Mouse (Mus musculus): Measurements from ENCODE around the gene Mapk14. TPM values are rescaled to one million over a fixed set of nuclear protein-coding genes. Genes with fewer than 3 reads are reported as not detected.
"Not testable (repeated sequence)": the region's sequence is repeated elsewhere in the genome, so short reads cannot be mapped to it uniquely, and the experiment has no call there.

Gene Mapk14
- polyA plus RNA-seq, 1 experiment from 2014 or later = 23.2 TPM

DNA sequence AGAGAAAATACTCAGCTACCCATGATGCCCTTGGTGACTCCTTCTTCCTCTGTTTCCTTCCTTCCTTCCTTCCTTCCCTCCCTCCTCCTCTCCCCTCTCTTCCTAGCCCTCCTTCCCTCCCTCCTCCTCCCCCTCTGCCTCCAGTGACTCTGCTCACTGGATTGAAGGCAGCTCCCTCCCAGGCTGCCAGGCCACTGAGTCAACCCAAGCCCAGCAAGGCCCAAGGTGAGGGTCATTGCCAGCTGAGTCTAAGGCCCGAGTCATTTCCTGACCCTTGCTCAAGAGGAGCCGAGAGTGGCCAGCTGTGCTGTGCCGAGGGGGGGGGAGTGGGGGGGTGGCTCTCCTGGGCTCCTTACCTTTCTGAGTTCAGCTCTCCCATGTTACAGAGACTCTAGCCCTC, 75.1 kb downstream of the Mapk14 start:
- H3K27ac ChIP-seq (ENCODE audit: low read length) = no peak overlapping the region
- H3K4me3 ChIP-seq (ENCODE audit: low read depth, low read length) = no peak overlapping the region
- no peak overlapping the region for H3K9ac ChIP-seq (ENCODE audit: low read depth, low read length)
- H3K4me1 ChIP-seq (ENCODE audit: control insufficient read depth, insufficient read depth, low read length) = peaks cover 14% of the 10 kb centered on the region
- WGBS = 68% methylated on average over 3 of the region's 3 CpGs
- peaks cover 26% of the 10 kb centered on the region for H3K27me3 ChIP-seq (ENCODE audit: control insufficient read depth, insufficient read depth, low read depth, low read length)
- no peaks in the 10 kb centered on the region for H3K9me3 ChIP-seq (replicated peaks; ENCODE audit: control insufficient read depth, low read length, poor library complexity, severe bottlenecking)
- H3K4me2 ChIP-seq (ENCODE audit: low read length) = no peak overlapping the region
- ATAC-seq = no peak
- H3K36me3 ChIP-seq (ENCODE audit: control insufficient read depth, insufficient read depth, low read length) = no peaks in the 10 kb centered on the region

DNA sequence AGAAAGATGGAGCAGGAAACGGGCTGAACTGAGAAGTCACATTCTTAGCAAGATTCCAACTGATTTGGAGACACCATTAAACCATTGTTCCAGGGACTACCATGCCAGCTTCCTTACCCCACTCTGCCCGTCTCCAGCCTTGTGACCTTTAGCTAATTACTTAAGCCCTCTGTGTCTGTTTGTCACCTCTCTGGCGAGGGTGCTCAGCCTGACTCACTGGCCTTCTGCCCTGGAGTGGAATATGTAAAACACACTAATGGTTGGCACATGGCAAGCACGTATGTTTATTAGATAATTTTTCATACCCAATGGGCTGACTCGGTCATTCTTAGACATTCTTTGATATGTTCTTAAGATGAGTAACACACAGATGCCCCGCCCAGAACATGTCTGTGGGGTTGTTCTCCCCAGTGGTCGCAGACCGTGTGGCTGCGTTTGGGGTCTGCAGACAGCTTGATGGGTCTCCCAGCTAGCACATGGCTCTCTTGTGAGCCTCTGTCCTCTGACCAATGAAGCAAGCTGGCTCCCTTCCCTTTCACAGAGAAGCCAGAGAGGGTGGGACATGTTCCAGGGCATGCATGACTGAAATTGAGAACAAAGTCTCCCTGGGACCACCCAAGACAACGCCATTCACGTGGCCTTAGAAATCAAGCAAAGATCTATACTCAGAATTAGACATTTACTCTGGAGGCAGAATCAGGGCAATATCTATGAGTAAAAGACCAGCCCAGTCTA, 75.8 kb downstream of the Mapk14 start:
- H3K4me2 ChIP-seq (ENCODE audit: low read length) = no peak overlapping the region
- peaks cover 26% of the 10 kb centered on the region for H3K27me3 ChIP-seq (ENCODE audit: control insufficient read depth, insufficient read depth, low read depth, low read length)
- no peak for ATAC-seq
- H3K27ac ChIP-seq (ENCODE audit: low read length) = no peak overlapping the region
- no peak overlapping the region for H3K9ac ChIP-seq (ENCODE audit: low read depth, low read length)
- peaks cover 14% of the 10 kb centered on the region for H3K4me1 ChIP-seq (ENCODE audit: control insufficient read depth, insufficient read depth, low read length)
- H3K4me3 ChIP-seq (ENCODE audit: low read depth, low read length) = no peak overlapping the region
- H3K9me3 ChIP-seq (replicated peaks; ENCODE audit: control insufficient read depth, low read length, poor library complexity, severe bottlenecking) = no peaks in the 10 kb centered on the region
- no peaks in the 10 kb centered on the region for H3K36me3 ChIP-seq (ENCODE audit: control insufficient read depth, insufficient read depth, low read length)
- WGBS = 73% methylated on average over 11 of the region's 11 CpGs

DNA sequence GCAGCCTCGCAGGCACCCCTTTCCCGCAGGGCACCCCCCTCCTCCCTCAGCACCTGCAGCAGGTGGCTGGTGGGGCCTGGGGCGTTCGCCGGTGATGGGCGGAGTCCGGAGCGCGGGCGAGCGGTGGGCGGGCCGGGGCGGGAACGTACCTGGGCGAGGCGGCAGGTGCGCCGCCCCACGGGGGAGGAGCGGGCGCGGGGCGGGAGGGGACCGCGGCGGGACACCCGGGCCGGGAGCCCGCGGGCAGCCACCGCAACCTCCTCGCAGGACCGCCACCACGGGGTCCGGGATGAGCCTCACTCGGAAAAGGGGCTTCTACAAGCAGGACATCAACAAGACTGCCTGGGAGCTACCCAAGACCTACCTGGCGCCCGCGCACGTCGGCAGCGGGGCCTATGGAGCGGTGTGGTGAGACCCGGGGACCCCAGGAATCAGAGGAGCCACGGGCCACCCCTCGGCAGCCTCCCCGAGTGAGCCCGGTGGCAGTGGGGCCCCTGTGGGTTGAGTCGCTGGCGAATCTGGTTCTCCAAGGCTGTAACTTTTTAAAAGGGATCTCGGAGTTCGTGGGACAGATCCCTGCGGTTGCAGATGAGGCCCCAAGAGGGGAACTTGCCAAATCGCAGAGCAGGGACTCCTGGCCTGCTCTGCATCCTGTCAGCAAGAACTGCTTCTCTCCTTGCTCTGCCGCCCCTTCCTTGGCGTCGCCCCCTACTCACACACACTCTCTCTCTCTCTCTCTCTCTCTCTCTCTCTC, 78.2 kb downstream of the Mapk14 start, which contains the start of gene Mapk13:
Gene Mapk13, plus strand, starts transcription at position 177 of the 754 bp plus-strand sequence.
- Histone ChIP-seq H3K4me3 (ENCODE audit: low read depth, low read length) (peak within 1 kb of the TSS; percentile 38), H3K9ac (ENCODE audit: low read depth, low read length) (peak within 1 kb of the TSS; percentile 33), H3K4me2 (ENCODE audit: low read length) (peak within 1 kb of the TSS; percentile 60), H3K27me3 (ENCODE audit: control insufficient read depth, insufficient read depth, low read depth, low read length) (peaks cover 26% of the 10 kb centered on the region), H3K9me3 (replicated peaks; ENCODE audit: control insufficient read depth, low read length, poor library complexity, severe bottlenecking) (no peaks in the 10 kb centered on the region), H3K4me1 (ENCODE audit: control insufficient read depth, insufficient read depth, low read length) (peaks cover 14% of the 10 kb centered on the region), H3K27ac (ENCODE audit: low read length) (no peak within 1 kb of the TSS), H3K36me3 (ENCODE audit: control insufficient read depth, insufficient read depth, low read length) (no peaks in the 10 kb centered on the region)
- WGBS = 1% methylated on average over 44 of the region's 58 CpGs
- ATAC-seq = no peak

DNA sequence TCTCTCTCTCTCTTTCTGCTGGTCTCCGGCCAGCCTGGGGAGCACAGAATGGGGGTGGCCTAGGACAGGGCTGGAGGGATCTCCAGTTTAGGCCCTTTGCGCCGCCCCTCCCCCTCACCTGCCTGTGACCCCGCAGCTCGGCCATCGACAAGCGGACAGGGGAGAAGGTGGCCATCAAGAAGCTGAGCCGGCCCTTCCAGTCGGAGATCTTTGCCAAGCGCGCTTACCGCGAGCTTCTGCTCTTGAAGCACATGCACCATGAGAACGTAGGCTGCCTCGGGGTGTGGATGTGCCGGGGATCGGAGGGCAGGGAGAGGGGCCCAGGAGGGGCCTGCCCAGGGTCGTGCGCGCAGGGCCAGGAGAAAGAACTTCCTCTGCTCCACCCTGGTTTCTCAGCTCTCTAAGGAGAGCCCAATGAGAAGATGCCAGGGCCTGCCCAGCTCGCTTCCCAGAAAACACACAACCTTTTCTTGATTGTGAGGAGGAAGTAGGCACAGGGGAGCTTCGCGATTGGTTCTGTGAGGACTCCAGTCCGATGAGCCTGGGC, 78.8 kb downstream of the Mapk14 start:
- no peak overlapping the region for H3K27ac ChIP-seq (ENCODE audit: low read length)
- 5% methylated on average over 24 of the region's 24 CpGs for WGBS
- ATAC-seq = no peak
- H3K4me1 ChIP-seq (ENCODE audit: control insufficient read depth, insufficient read depth, low read length) = peaks cover 14% of the 10 kb centered on the region
- peaks cover 26% of the 10 kb centered on the region for H3K27me3 ChIP-seq (ENCODE audit: control insufficient read depth, insufficient read depth, low read depth, low read length)
- peak overlapping the region; percentile 33 for H3K9ac ChIP-seq (ENCODE audit: low read depth, low read length)
- H3K9me3 ChIP-seq (replicated peaks; ENCODE audit: control insufficient read depth, low read length, poor library complexity, severe bottlenecking) = no peaks in the 10 kb centered on the region
- H3K4me2 ChIP-seq (ENCODE audit: low read length) = peak overlapping the region; percentile 60
- H3K4me3 ChIP-seq (ENCODE audit: low read depth, low read length) = peak overlapping the region; percentile 38
- no peaks in the 10 kb centered on the region for H3K36me3 ChIP-seq (ENCODE audit: control insufficient read depth, insufficient read depth, low read length)

DNA sequence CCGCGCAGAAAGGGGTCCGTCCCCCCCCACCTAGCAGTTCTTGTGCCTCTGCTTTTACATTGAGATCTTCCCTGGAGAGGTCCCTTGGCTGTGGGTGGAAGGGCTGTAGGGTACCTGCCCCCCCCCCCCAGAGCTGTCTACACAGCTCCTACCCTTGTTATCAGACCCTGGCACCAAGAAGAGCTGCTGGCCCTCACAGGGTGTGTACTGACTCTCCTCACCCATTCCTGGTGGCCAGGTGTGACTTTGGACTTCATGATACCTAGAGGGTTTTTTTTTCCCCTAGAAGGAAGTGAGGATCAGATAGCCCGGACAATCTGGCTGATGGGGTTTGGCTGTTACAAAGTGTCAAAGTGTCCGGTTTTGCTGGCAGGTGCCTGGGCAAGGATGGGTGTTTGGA, 80.2 kb downstream of the Mapk14 start:
- Histone ChIP-seq H3K4me2 (ENCODE audit: low read length) (no peak overlapping the region), H3K4me1 (ENCODE audit: control insufficient read depth, insufficient read depth, low read length) (peaks cover 14% of the 10 kb centered on the region), H3K9me3 (replicated peaks; ENCODE audit: control insufficient read depth, low read length, poor library complexity, severe bottlenecking) (no peaks in the 10 kb centered on the region), H3K27me3 (ENCODE audit: control insufficient read depth, insufficient read depth, low read depth, low read length) (peaks cover 26% of the 10 kb centered on the region), H3K36me3 (ENCODE audit: control insufficient read depth, insufficient read depth, low read length) (no peaks in the 10 kb centered on the region), H3K27ac (ENCODE audit: low read length) (no peak overlapping the region), H3K4me3 (ENCODE audit: low read depth, low read length) (no peak overlapping the region), H3K9ac (ENCODE audit: low read depth, low read length) (no peak overlapping the region)
- 96% methylated on average over 3 of the region's 5 CpGs for WGBS
- no peak for ATAC-seq

DNA sequence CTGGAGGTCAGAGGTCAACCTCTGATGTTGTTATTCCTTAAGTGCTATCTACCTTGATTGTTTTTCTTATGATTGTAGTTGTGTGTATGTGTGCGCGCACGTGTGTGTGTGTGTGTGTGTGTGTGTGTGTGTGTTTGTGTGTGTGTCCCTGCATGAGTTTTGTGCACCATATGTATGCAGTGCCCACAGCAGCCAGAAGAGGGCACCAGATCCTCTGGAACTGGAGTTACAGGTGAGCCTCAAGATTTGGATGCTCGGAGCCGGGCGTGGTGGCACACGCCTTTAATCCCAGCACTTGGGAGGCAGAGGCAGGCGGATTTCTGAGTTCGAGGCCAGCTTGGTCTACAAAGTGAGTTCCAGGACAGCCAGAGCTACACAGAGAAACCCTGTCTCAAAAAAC, 83.2 kb downstream of the Mapk14 start:
- not testable (repeated sequence) for H3K9me3 ChIP-seq (replicated peaks; ENCODE audit: control insufficient read depth, low read length, poor library complexity, severe bottlenecking); H3K4me2 ChIP-seq (ENCODE audit: low read length); H3K4me1 ChIP-seq (ENCODE audit: control insufficient read depth, insufficient read depth, low read length); H3K4me3 ChIP-seq (ENCODE audit: low read depth, low read length); ATAC-seq; H3K27ac ChIP-seq (ENCODE audit: low read length); H3K36me3 ChIP-seq (ENCODE audit: control insufficient read depth, insufficient read depth, low read length); H3K9ac ChIP-seq (ENCODE audit: low read depth, low read length)
- peaks cover 13% of the 10 kb centered on the region for H3K27me3 ChIP-seq (ENCODE audit: control insufficient read depth, insufficient read depth, low read depth, low read length)
- WGBS = 99% methylated on average over 7 of the region's 9 CpGs

DNA sequence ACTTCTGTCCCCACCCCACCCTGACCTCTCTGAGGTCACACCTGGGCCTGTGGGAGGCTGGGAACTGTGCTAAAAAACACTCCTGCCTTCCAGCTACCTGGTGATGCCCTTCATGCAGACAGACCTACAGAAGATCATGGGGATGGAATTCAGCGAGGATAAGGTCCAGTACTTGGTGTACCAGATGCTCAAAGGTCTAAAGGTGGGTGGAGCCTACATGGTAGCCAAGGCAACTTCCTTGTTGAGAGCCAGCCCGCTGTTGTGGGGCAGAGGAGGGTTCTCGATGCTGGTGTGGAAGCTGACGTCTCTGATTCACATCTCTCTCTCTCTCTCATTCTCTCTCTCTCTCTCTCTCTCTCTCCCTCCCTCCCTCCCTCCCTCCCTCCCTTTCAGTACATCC, 84.0 kb downstream of the Mapk14 start:
- Histone ChIP-seq H3K9ac (ENCODE audit: low read depth, low read length) (no peak overlapping the region), H3K27me3 (ENCODE audit: control insufficient read depth, insufficient read depth, low read depth, low read length) (peaks cover 9% of the 10 kb centered on the region), H3K4me2 (ENCODE audit: low read length) (no peak overlapping the region), H3K4me3 (ENCODE audit: low read depth, low read length) (no peak overlapping the region), H3K9me3 (replicated peaks; ENCODE audit: control insufficient read depth, low read length, poor library complexity, severe bottlenecking) (no peaks in the 10 kb centered on the region), H3K4me1 (ENCODE audit: control insufficient read depth, insufficient read depth, low read length) (peaks cover 1% of the 10 kb centered on the region), H3K27ac (ENCODE audit: low read length) (no peak overlapping the region), H3K36me3 (ENCODE audit: control insufficient read depth, insufficient read depth, low read length) (no peaks in the 10 kb centered on the region)
- no peak for ATAC-seq
- WGBS = 90% methylated on average over 4 of the region's 4 CpGs

DNA sequence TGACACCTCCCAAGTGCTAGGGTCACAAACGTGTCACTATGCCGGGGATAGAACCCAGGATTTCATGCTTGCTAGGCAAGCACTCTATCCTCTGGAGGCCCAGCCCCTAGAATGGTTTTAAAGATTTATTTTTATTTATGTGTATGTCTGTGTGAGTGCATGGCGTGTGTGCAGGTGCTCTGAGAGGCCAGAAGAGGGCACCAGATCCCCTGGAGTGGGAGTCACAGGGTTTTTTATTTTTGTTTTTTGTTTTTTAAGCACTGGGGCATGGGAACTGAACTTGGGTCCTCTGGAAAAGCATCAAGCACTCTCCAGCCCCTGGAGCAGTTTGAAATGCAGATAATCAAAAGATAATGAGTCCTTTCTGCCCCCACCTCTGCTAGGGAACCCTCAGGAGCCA, 85.7 kb downstream of the Mapk14 start:
- H3K9ac ChIP-seq (ENCODE audit: low read depth, low read length) = no peak overlapping the region
- no peaks in the 10 kb centered on the region for H3K4me1 ChIP-seq (ENCODE audit: control insufficient read depth, insufficient read depth, low read length)
- WGBS = 97% methylated on average over 3 of the region's 3 CpGs
- no peak overlapping the region for H3K4me2 ChIP-seq (ENCODE audit: low read length)
- no peaks in the 10 kb centered on the region for H3K9me3 ChIP-seq (replicated peaks; ENCODE audit: control insufficient read depth, low read length, poor library complexity, severe bottlenecking)
- no peak for ATAC-seq
- no peak overlapping the region for H3K4me3 ChIP-seq (ENCODE audit: low read depth, low read length)
- H3K36me3 ChIP-seq (ENCODE audit: control insufficient read depth, insufficient read depth, low read length) = no peaks in the 10 kb centered on the region
- H3K27me3 ChIP-seq (ENCODE audit: control insufficient read depth, insufficient read depth, low read depth, low read length) = no peaks in the 10 kb centered on the region
- no peak overlapping the region for H3K27ac ChIP-seq (ENCODE audit: low read length)

All from midbrain, embryonic 16.5 days (tissue).